Mouse (Mus musculus): ENCODE measurements around the gene V1ra8.
"Not testable (repeated sequence)": the region's sequence is repeated elsewhere in the genome, so short reads cannot be mapped to it uniquely, and the experiment has no call there.

V1ra8 gene

DNA sequence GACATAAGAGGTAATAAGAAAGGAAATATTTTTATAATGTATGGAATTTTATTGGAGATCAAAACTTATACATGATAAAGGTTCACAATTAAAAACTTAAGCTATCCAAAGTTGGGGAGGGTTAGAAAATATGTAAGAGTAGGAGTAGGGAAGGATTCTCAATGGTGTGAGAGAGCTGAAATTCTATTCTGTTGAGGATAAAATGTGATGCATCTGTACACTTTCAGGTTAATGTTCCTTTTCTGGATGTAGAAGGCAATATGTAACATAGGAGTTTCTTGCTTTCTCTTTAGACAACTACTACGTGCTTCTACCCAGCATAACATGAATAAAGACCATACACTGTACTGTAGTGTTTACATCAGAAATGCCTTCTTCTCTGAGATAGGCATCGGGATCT lies at the start of gene V1ra8:
TSS of gene V1ra8 (plus strand) at position 301 of the 400 bp plus-strand sequence.
- DNase-seq (ENCODE audit: low spot score in 2 of 2) = not testable (repeated sequence)

DNA sequence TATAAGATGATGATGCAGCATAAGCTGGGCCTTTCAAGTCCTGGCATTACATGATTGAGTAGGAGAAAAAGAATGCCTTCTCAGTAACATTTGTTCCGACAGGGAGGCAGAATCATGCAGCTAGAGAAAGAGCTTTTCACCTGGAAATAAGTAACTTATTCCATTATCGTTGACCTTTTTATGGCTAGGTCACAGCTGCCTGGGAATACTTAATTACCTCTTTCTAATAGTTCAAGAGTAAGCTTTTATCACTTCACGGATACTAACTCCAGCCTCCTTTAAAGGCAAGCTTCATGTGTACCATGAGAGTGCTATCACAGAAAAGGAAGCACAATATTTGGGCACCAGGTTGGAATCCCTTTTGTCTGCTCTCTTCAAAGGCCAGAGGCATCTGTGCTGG lies 42.5 kb upstream of the V1ra8 start:
- DNase-seq (ENCODE audit: low spot score in 2 of 2) = no peak

DNA sequence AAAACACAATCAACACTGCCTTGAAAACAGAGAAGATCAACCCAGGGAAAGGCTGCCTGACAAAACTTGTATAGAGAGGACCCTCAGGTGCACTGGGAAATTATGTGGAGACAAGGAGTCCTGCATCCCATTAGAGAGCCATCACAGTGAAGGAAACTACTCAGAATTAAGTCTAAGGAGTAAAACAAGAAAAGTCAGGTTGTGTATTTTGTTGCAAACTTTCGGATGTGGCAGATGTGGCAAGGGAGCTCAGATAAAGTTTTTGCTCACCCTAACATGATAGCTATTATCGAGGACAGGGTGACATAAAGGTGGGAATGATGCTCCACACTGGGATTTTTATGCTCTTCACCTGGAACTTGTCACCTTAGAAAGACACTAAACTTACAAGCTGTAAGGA lies 28.1 kb upstream of the V1ra8 start, which contains the start of gene Vmn1r52:
TSS of gene Vmn1r52 (plus strand) at position 301 of the 400 bp plus-strand sequence.
- no peak for DNase-seq (ENCODE audit: low spot score in 2 of 2)

DNA sequence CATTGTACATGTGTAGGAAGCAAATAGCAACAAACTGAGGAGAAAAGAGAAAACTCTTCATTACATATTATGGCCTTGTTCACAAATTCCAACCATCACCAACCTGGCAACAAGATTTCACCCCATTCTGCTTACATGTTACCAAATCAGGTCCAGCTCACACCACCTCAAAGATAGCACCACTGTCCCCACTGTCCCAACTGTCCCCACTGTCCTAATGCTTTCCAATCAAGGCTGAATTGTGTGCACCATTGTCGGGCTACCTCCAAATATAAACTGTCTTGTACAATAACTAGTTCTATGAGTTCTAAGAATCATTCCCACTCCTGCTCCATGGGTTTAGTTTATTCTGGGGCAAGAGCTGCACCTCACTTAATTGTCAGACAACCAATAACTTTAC lies 21.7 kb downstream of the V1ra8 start, which contains the start of gene Vmn1r53:
TSS of gene Vmn1r53 (minus strand) at position 101 of the 400 bp plus-strand sequence.
- no peak for DNase-seq (ENCODE audit: low spot score in 2 of 2)

DNA sequence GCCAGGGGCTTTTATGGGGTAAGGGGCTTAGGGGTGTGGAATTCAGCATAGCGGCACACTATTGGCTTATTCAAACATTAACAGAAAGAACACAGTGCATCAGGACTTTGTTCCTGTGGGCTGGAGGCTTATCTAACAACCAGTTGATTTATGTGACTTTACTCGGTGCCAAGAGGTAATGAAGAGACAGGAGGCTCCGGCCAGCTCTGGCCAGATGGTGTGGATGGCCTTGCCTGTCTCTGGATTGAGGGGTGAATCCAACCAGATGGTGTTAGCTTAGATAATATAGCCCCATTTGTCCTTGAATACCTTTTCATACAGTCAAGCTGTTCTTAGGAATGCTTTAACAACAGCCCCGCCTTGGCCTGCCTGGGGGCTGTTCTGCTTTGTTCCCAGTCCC lies 29.5 kb downstream of the V1ra8 start:
- DNase-seq (ENCODE audit: low spot score in 2 of 2) = not testable (repeated sequence)

DNA sequence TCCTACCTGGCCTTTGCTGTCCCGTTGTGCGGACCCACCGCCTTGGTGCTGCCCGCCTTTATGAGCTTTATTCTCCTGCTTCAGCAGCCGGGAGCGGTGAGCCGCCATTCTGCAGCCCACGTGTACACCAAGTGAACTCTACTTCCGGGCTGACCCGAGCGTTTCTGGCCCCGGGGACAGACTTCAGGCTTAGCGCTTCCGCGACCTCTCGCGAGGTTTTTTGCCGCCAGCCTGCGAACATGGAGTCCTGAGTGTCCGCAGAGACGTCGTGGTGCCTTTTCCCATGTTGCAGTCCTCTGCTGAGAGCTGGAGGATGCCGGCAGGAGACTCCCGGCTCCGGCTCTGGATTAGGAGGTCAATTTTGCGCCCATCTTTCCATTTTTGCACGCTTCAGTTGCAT lies 30.1 kb downstream of the V1ra8 start:
- DNase-seq (ENCODE audit: low spot score in 2 of 2) = no peak

DNA sequence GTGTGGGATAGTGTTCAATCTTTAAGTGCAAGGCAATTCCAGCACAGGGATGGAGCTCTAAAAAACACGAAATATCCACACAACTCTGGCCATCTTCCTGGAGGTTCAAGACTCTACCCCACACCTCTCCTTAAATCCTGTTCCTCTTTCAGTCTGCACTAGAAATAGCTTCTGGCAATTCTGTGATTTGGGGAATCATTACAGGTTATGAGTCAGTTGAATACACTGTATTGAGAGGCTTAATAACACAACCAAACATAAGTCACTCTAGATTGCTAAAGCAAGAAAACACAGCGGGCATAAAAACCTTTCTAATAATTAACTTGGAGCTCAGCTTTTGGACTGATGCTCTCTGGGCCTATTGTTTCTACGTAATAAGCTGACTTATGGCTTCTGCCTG lies 41.4 kb downstream of the V1ra8 start:
- no peak for DNase-seq (ENCODE audit: low spot score in 2 of 2)

DNA sequence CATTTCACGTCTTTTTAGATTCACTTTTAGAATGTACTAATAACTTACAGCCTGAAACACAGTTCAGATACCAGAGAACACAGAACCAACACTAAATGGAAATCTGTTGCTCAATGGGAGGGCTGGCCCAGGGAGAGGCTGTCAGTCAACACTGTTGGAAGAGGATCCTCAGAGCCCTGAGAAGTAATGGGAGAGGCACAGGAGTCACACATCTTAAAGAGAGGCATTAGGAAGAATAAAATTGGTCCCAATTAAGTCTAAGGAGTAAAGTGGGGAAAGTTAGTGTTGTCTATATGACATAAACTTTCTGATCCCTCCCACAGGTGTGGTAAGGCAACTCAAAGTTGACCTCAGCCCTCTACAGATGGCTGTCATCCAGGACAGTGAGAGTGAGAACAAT lies 43.4 kb downstream of the V1ra8 start, which contains the start of gene Vmn1r54:
TSS of gene Vmn1r54 (plus strand) at position 301 of the 400 bp plus-strand sequence.
- no peak for DNase-seq (ENCODE audit: low spot score in 2 of 2)
